In genomic region chr15:6466995-6467394, GRCm38 (mm10) we compare ENCODE assay signal across 26 mouse cellular contexts. TPM values are rescaled to one million over a fixed set of nuclear protein-coding genes. Genes with fewer than 3 reads are reported as not detected.
A peak's percentile ranks its signal among the peaks of the same experiment; 100 is the strongest.
DNase-seq lines count a peak whose midpoint lies in the region; ATAC-seq and TF ChIP-seq lines count a peak whose summit lies in the region.
"Had no signal": no experiment of that assay in that cellular context is flagged by ENCODE, and none has a peak within 500 bp of the region (broad histone marks: within the 10 kb centered on the region; RNA-seq: fewer than 3 reads in every experiment).

No protein-coding gene starts in this region.

- peak; percentile 81 for DNase-seq in heart, adult 11 months
- no peak for DNase-seq in heart, postnatal 4 days
- DNase-seq in limb, embryonic 14.5 days (ENCODE audit: low spot score), result no peak
- DNase-seq in kidney, adult 11 months, result no peak
- DNase-seq in thymus, postnatal 14 days, result no peak
- DNase-seq: adrenal gland, adult 8-10 months; adrenal gland, postnatal 36 days; cerebellum, adult 2 months; cerebellum, postnatal 14 days; gastrocnemius, postnatal 10 days; heart, adult 2 months; heart, postnatal 14 days; kidney, adult 18-20 months had no signal

- peak overlapping the region; percentile 17; the same call in 1 of the 2 replicates for H3K4me2 ChIP-seq in embryonic facial prominence, embryonic 12.5 days (replicated peaks)
- peak overlapping the region; percentile 21 for H3K4me2 ChIP-seq in embryonic facial prominence, embryonic 15.5 days (replicated peaks)
- H3K4me2 ChIP-seq in limb, embryonic 14.5 days (replicated peaks; ENCODE audit: low read depth, low read length, severe bottlenecking), result peak overlapping the region; percentile 0; the same call in 1 of the 2 replicates
- H3K4me2 ChIP-seq in midbrain, embryonic 15.5 days, result no peak overlapping the region
- H3K4me2 ChIP-seq: heart, embryonic 11.5 days; heart, embryonic 15.5 days had no signal

- ATAC-seq in embryonic facial prominence, embryonic 12.5 days (ENCODE audit: insufficient number of reproducible peaks, insufficient read depth, low FRiP score, low TSS enrichment), result no peak
- ATAC-seq in embryonic facial prominence, embryonic 15.5 days (ENCODE audit: insufficient number of reproducible peaks, low FRiP score, low TSS enrichment, low read depth), result no peak
- no peak for ATAC-seq in limb, embryonic 14.5 days (ENCODE audit: low FRiP score, low read depth)
- no peak for ATAC-seq in midbrain, embryonic 15.5 days (replicated peaks)
- ATAC-seq: forebrain, embryonic 14.5 days; hindbrain, embryonic 16.5 days; inflammation-experienced regulatory T-cells, adult 6 months had no signal

- no peak overlapping the region for H3K4me3 ChIP-seq in embryonic facial prominence, embryonic 12.5 days
- no peak overlapping the region for H3K4me3 ChIP-seq in embryonic facial prominence, embryonic 15.5 days (replicated peaks)
- H3K4me3 ChIP-seq in limb, embryonic 14.5 days (replicated peaks; ENCODE audit: low read length), result no peak overlapping the region
- no peak overlapping the region for H3K4me3 ChIP-seq in midbrain, embryonic 15.5 days
- H3K4me3 ChIP-seq: heart, adult 2 months; heart, embryonic 15.5 days had no signal

- no peaks in the 10 kb centered on the region for H3K9me3 ChIP-seq in embryonic facial prominence, embryonic 12.5 days
- H3K9me3 ChIP-seq in embryonic facial prominence, embryonic 15.5 days (replicated peaks), result no peaks in the 10 kb centered on the region
- no peaks in the 10 kb centered on the region for H3K9me3 ChIP-seq in limb, embryonic 14.5 days (ENCODE audit: control insufficient read depth, low read length)
- no peaks in the 10 kb centered on the region for H3K9me3 ChIP-seq in midbrain, embryonic 15.5 days
- H3K9me3 ChIP-seq: heart, embryonic 15.5 days had no signal

- TF ChIP-seq POLR2A in limb, embryonic 14.5 days (IDR thresholded peaks at IDR 0.05; ENCODE audit: borderline replicate concordance, extremely low read depth, insufficient read depth, insufficient read length), result no peak

- no peak overlapping the region for H3K27ac ChIP-seq in embryonic facial prominence, embryonic 12.5 days
- H3K27ac ChIP-seq in embryonic facial prominence, embryonic 15.5 days (replicated peaks), result no peak overlapping the region
- no peak overlapping the region for H3K27ac ChIP-seq in limb, embryonic 14.5 days (replicated peaks; ENCODE audit: low read depth, low read length)
- no peak overlapping the region for H3K27ac ChIP-seq in midbrain, embryonic 15.5 days
- H3K27ac ChIP-seq: heart, adult 2 months; heart, embryonic 15.5 days had no signal

- WGBS in embryonic facial prominence, embryonic 12.5 days, result 25% methylated on average over 10 of the region's 10 CpGs
- WGBS in embryonic facial prominence, embryonic 15.5 days, result 27% methylated on average over 10 of the region's 10 CpGs
- WGBS in limb, embryonic 14.5 days, result 25% methylated on average over 10 of the region's 10 CpGs
- 80% methylated on average over 10 of the region's 10 CpGs for WGBS in midbrain, embryonic 15.5 days

- H3K4me1 ChIP-seq in embryonic facial prominence, embryonic 12.5 days, result peaks cover 4% of the 10 kb centered on the region
- H3K4me1 ChIP-seq in embryonic facial prominence, embryonic 15.5 days, result peaks cover 6% of the 10 kb centered on the region
- H3K4me1 ChIP-seq in limb, embryonic 14.5 days (ENCODE audit: control insufficient read depth, insufficient read depth, low read length), result peaks cover 9% of the 10 kb centered on the region
- no peaks in the 10 kb centered on the region for H3K4me1 ChIP-seq in midbrain, embryonic 15.5 days
- H3K4me1 ChIP-seq: heart, embryonic 15.5 days had no signal

- no peak overlapping the region for H3K9ac ChIP-seq in embryonic facial prominence, embryonic 12.5 days
- no peak overlapping the region for H3K9ac ChIP-seq in embryonic facial prominence, embryonic 15.5 days
- H3K9ac ChIP-seq in limb, embryonic 14.5 days (ENCODE audit: low read depth, low read length, severe bottlenecking), result no peak overlapping the region
- no peak overlapping the region for H3K9ac ChIP-seq in midbrain, embryonic 15.5 days
- H3K9ac ChIP-seq: heart, embryonic 15.5 days had no signal

- no peaks in the 10 kb centered on the region for H3K36me3 ChIP-seq in embryonic facial prominence, embryonic 12.5 days
- H3K36me3 ChIP-seq in embryonic facial prominence, embryonic 15.5 days, result no peaks in the 10 kb centered on the region
- no peaks in the 10 kb centered on the region for H3K36me3 ChIP-seq in limb, embryonic 14.5 days (ENCODE audit: control insufficient read depth, insufficient read depth, low read length)
- H3K36me3 ChIP-seq in midbrain, embryonic 15.5 days (replicated peaks), result no peaks in the 10 kb centered on the region
- H3K36me3 ChIP-seq: heart, embryonic 15.5 days had no signal

- H3K27me3 ChIP-seq in embryonic facial prominence, embryonic 12.5 days, result no peaks in the 10 kb centered on the region
- no peaks in the 10 kb centered on the region for H3K27me3 ChIP-seq in embryonic facial prominence, embryonic 15.5 days
- H3K27me3 ChIP-seq in limb, embryonic 14.5 days (ENCODE audit: control insufficient read depth, insufficient read depth, low read length), result no peaks in the 10 kb centered on the region
- no peaks in the 10 kb centered on the region for H3K27me3 ChIP-seq in midbrain, embryonic 15.5 days (replicated peaks)
- H3K27me3 ChIP-seq: heart, embryonic 15.5 days had no signal

RNA-seq across cellular contexts. Expression of gene C9, which starts 21.9 kb away (rescaled TPM):
- not detected for total RNA-seq in heart, postnatal 4 days (2021)
- 0.10 TPM in 1 of 2 replicates, not detected in the other for polyA plus RNA-seq in embryonic facial prominence, embryonic 12.5 days (2016; fragmentation: Nextera tagmentation; extraction: Ambion mirVana)
- polyA plus RNA-seq in embryonic facial prominence, embryonic 15.5 days (2015; fragmentation: Nextera tagmentation; extraction: Ambion mirVana), result not detected in 2 replicates
- polyA plus RNA-seq in limb, embryonic 14.5 days (2012; rRNA removed), result 0.11 and 0.14 TPM in 2 replicates
- 0.14 and 0.25 TPM in 2 replicates for polyA plus RNA-seq in limb, embryonic 14.5 days (2014; fragmentation: Nextera tagmentation; extraction: Ambion mirVana)
- polyA plus RNA-seq in midbrain, embryonic 15.5 days (2015; fragmentation: Nextera tagmentation; extraction: Ambion mirVana), result not detected in 2 replicates
- total RNA-seq: ES-E14; gastrocnemius, postnatal 10 days; gastrocnemius, postnatal 4 days; heart, adult 2 months; heart, postnatal 14 days had no signal
- polyA plus RNA-seq: cerebellum, adult 2 months; cortical plate, adult 2 months; forebrain, embryonic 14.5 days; frontal cortex, adult 2 months; heart, adult 2 months; heart, embryonic 11.5 days; heart, embryonic 15.5 days; hindbrain, embryonic 11.5 days; hindbrain, embryonic 16.5 days; inflammation-experienced regulatory T-cells, adult 6 months had no signal

RNA-seq across cellular contexts. Expression of gene Fyb, which starts 55.7 kb away (rescaled TPM):
- 10 to 100 TPM in 1 of 2 experiments, 1 to 10 TPM in 1; 6.1 to 24.8 TPM for total RNA-seq in heart, postnatal 4 days (2021)
- 3.6 and 3.8 TPM in 2 replicates for polyA plus RNA-seq in embryonic facial prominence, embryonic 12.5 days (2016; fragmentation: Nextera tagmentation; extraction: Ambion mirVana)
- 10.8 and 12.5 TPM in 2 replicates for polyA plus RNA-seq in embryonic facial prominence, embryonic 15.5 days (2015; fragmentation: Nextera tagmentation; extraction: Ambion mirVana)
- polyA plus RNA-seq in limb, embryonic 14.5 days (2012; rRNA removed), result 6.0 and 9.8 TPM in 2 replicates
- 8.0 and 10.1 TPM in 2 replicates for polyA plus RNA-seq in limb, embryonic 14.5 days (2014; fragmentation: Nextera tagmentation; extraction: Ambion mirVana)
- polyA plus RNA-seq in midbrain, embryonic 15.5 days (2015; fragmentation: Nextera tagmentation; extraction: Ambion mirVana), result 2.2 and 3.4 TPM in 2 replicates
- total RNA-seq: ES-E14 had no signal
